Mouse (Mus musculus): ENCODE measurements at regions not wholly inside any gene's neighbourhood (a gene's known extent, or its start where the extent isn't known, plus 50 kb on each side); places are given as distances from the start of the nearest gene placed in this dataset.

- no peak for TF ChIP-seq CTCF (IDR thresholded peaks at IDR 0.05; ENCODE audit: extremely low read depth, insufficient read depth, insufficient read length, insufficient replicate concordance)
- no peak for TF ChIP-seq POLR2A (IDR thresholded peaks at IDR 0.05; ENCODE audit: low read depth, low read length)
These were observed 224.6 kb upstream of the Osr1 start for GRCm38 (mm10) chr12:9345359-9345758.
